Mouse (Mus musculus): ENCODE results near the gene Ankrd23.
A peak's percentile ranks its signal among the peaks of the same experiment; 100 is the strongest.
"Not testable (repeated sequence)": the region's sequence is repeated elsewhere in the genome, so short reads cannot be mapped to it uniquely, and the experiment has no call there.

Gene Ankrd23

GRCm38 (mm10) chr1:36536783-36537182 is at the start of gene Ankrd23:
Gene Ankrd23 (minus strand): TSS chr1:36536883.
- not testable (repeated sequence) for DNase-seq (ENCODE audit: low spot score in 2 of 2)

DNA sequence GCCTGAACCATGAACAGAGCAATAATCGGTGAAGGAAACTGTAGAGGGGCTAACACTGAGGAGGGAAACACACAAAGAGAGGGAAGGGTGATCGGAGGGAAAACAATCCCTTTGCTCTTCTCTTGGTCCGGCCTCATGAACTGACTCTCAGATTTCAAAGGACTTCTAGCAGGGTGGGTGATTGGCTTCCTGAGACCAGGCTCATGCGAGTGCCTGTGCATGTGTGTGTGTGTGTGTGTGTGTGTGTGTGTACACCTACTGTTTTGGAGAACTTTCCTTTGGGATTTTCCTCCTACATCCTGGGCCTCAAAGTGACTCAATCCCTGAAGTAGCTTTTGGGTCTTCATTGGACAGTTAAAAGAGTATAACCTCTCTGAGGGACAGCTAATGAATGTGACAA is 49.6 kb upstream of the Ankrd23 start:
- DNase-seq (ENCODE audit: low spot score in 2 of 2), result no peak

GRCm38 (mm10) chr1:36583408-36584116 is 46.9 kb upstream of the Ankrd23 start:
- no peak for DNase-seq (ENCODE audit: low spot score in 2 of 2)

GRCm38 (mm10) chr1:36582211-36582610 is 45.5 kb upstream of the Ankrd23 start:
- DNase-seq (ENCODE audit: low spot score in 2 of 2), result no peak

DNA sequence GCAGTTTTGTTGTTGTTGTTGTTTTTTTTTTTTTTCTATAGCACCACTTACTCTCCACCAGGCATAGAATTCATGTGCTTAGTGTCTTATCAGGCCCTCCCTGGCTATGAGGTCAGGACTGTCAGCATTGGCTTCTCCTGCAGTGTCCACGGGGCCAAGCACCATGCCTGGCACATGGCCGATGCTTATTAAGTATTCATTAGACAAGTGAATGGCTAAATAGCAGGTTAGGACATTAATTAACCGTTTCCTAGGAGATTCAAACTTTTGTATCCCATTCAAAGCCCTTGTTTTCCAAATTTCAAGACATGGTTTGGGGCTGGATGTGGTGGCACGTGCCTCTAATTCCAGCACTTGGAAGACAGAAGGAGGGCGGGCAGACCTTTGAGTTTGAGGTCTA is 44.6 kb upstream of the Ankrd23 start:
- no peak for DNase-seq (ENCODE audit: low spot score in 2 of 2)

DNA sequence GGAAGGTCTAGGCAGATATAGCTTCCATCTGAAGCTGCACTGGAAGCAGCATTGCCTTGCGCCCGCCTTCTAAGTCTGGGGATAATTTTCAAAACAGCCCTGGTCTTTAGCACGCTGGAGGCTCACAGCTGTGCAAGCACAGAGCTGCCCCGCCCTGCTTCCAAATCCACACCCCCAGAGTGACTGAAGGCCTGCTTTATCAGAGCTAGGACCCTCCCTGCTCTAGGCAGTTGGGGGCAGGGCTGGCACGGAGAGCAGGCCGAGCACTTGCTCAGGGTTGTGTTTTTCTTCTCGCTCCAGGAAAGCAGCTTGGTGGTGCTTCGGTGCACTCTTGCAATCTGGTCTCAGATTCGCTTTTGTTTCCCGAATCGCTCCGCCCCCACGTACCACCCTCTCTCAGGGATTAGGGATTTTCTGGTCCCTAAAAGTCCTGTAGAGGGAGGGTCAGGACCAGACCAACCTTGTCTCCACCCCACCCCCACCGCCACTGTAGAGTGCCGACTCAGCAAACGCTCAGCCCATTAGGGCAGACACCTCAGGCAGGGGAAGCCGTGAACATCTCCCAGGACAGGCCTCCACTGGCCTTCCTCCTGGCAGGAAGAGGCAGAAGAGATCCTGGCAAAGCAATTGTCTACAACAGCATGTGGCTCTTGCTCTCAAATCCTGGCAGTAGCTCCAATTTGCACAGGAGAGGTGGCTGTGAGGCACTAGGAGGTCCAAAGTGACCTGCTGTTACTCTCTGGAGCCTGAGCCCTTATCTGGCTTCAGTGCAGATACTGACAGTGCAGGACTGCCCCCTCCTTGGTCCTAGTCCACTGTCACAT is 43.9 kb upstream of the Ankrd23 start:
- DNase-seq (ENCODE audit: low spot score in 2 of 2), result no peak

DNA sequence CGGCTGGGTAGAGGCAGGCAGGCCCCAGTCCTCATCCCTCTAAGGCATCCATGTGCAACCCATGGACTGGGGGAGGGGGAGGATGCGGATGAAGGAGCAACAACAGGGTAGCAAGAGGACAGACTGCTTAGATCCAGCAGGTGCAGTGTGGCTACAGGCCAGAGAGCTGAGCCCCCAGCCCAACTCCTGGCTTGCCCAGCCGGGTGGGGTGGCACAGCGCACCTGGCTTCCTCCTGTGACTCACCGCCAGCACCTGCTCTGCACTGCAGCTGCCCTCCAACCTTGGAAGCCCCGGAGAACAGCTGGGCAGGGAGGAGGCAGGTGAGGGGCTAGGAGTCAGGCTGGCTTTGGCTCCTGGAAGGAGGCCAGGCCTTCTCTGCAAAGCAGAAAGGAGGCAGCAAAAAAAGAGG is 43.3 kb upstream of the Ankrd23 start:
- no peak for DNase-seq (ENCODE audit: low spot score in 2 of 2)

DNA sequence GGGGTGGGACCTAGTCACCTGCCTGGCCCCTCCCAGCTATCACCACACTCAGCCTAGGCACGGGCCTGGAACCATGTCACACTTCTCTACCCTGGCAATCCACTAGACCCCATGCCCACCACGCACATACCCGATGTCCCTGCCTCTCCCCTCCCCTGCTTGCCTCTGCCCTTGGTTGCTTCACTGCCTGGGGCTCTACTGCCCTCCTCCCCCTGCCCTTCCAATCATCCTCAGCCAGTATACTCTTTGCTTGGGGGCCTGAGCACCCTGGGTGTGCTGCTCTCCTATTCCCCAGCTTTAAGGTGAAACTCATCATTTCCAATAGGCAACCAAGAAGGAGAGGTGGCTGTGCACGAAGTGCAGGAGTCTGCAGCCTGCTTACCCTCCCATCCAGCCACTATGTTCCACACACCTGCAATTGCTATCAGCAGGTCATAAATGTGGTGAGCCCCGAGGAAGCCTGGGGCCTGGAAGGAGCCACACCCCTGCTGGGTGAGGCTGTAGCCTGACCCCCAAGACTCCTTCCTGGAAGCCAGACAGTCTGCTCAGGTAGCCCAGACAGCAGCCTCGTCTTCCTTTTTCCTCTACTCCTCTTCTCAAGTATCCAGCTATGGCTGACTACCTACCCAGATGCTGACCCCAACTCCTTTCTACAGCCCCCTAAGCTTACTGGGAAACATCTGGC is 40.5 kb upstream of the Ankrd23 start:
- no peak for DNase-seq (ENCODE audit: low spot score in 2 of 2)

- no peak for DNase-seq (ENCODE audit: low spot score in 2 of 2)
Observed at GRCm38 (mm10) chr1:36575347-36575746, 38.7 kb upstream of the Ankrd23 start.

- DNase-seq (ENCODE audit: low spot score in 2 of 2), result no peak
Observed at GRCm38 (mm10) chr1:36574196-36574955, 37.7 kb upstream of the Ankrd23 start.

DNA sequence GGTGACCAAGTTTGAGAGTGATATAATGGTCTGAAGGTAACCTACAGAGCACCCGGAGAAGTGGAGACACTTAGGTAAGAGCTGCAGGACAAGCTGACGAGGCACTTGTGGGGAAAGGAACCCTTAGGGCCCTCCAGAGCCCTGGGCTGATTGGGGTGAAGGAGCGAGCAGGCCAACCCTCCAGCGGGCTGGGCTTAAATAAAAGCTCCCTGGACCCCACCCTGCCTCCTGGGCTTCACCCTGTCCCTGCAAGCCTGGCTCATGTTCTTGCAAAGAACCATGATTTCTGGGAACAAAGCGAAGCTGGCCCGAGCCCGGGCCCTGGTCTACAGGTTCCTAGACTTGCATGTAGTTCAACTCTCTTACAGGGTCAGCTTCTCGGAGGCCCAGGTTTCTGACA is 36.8 kb upstream of the Ankrd23 start:
- DNase-seq (ENCODE audit: low spot score in 2 of 2), result no peak

GRCm38 (mm10) chr1:36572709-36573108 is 36.0 kb upstream of the Ankrd23 start:
- DNase-seq (ENCODE audit: low spot score in 2 of 2), result no peak

DNA sequence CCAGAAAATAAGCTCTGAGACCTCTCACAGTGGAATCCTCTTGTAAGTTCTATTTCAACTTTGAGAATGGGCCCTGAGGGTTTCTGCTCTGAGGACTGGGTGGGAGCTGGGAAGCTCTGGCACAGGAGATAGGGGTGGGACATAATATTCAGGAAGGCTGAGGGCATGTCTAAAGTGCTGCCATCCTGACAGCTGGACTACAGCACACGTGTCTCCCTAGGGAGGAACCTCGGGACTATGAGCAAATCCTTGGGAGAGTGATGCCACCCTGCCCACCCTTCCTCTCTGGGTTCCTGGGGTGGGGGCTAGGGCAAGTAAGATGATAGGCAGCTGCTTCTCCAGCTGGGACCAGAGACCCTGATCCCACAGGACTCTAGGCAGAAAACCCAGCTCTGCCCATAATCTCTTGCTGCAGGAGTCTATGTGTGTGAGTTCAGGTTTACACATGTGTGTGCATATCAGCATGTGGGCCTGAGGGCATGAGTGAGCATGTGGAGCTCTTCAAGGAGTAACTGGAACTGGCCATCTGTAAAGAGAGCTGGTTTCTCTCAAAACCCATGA is 35.5 kb upstream of the Ankrd23 start:
- no peak for DNase-seq (ENCODE audit: low spot score in 2 of 2)

DNA sequence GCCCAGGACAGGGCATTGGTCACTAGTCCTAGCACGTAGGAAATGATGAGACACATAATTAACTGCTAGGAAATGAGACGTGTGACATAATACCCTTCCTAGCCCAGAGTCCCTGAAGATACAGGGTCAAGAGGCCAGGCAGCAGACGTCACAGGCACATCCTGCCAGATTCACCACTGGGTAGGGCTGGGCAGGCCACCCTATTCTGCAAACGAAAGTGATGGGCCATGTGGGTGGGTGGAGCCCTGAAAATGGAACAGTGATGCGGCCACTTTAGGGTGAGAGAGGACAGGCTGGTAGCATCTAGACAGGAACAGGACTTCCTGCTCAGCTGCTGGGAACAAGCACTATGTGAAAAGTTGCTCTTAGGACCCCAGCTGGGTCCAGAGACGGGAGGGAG is 34.9 kb upstream of the Ankrd23 start:
- peak; percentile 36 to 41 for DNase-seq (ENCODE audit: low spot score in 2 of 2)

DNA sequence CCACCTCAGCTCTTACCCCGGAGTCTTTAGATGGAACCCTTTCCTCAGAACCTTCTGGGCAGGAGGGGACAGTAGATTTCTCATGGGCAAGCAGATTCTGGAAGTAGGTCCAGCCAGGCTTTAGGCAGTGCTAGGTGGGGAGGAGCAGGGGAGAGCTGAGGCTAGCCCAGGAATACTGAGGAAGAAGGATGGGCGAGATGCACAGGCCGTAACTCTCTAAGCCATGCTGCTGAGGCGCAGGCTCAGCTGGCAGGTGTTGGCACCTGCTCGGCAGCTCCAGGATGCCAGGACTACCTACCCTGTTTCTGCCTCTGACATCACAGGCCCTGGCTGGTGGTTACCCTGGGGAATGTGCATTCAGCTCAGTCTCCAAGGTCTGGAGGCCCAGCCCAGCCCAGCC is 33.6 kb upstream of the Ankrd23 start:
- DNase-seq (ENCODE audit: low spot score in 2 of 2), result no peak

DNA sequence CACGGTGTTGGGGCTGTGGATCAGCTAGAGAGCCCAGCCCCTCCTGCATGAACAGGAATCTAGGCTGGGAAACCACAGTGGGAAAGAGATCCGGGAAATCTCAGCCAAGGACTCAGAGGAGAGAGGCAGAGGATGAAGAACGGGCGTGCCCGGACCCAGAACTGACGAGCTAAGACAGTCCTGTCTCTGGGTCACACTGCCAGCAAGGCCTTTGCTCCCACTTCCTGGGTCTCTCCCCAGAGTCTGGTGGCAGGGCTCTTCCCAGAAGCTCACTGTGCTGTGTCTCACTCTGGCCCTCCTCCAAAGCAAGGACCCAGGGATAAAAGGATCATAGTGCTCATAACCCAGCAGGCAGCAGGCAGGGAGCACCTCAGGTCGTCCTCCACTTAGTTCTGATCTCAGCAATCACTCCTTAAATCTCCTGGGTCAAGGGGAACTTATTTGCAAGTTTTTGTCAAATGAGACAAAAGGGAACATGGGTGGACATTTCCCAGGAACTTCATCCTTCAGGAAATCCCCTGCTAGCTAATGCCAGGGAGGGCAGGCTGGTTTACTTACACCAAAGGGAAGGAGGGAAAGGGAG is 33.1 kb upstream of the Ankrd23 start:
- no peak for DNase-seq (ENCODE audit: low spot score in 2 of 2)

GRCm38 (mm10) chr1:36568776-36569175 is 32.1 kb upstream of the Ankrd23 start:
- no peak for DNase-seq (ENCODE audit: low spot score in 2 of 2)

DNA sequence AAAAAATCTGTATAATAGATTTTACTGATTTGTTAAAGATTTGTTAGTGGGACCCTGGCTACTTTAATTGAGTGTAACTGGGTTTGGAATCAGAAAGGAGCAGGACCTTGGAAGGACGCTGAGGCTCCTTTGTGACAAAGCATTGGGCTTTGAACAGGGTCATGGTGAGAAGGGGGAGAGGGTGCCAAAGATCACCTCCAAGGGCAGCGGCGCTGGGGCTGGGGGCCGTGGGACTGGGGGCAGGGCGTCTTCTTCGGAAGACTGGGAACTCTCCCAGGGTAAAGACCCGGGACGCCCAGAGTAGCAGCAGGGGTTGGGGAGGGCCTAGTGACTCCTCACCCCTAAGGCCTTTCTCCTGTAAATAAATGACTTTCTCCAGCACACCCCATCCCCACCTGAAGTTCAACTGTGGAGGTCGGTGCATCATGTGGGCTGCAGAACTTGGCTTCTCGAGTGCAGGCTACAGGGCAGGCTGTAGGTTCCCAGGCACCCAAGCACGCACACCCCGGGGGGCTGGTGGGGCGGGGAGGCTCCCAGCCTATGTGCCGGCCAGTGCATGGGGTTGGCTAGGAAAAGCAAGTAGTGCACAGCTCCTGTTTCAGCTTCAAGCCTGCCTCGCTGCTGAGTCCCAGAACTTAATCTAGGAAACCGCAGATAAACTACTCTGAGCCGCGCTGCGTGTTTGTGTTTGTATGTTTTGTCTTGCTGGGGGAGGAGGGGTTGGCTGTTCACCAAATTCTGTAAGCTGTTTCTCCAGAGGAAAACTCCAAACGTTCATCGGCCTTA is 31.3 kb upstream of the Ankrd23 start:
- DNase-seq (ENCODE audit: low spot score in 2 of 2), result no peak

DNA sequence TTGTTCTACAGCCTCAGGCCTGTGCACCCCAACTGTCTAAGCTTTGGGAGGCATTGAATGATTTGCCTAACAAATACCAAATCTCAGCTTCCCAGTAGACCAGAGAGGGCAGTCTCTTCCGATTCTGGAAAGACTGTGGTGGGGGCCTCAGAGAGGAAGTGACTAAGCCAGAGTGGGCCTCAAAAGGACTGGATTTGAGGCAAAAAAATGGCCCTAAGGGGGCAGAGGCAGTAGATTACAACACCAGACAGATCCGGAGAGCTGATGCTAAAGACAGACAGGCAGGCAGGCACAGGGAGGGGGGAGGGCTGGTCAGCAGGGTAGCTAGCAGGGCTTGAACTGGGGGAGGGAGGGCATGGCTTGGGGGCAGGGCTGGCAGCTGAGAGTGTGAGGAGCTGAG is 29.7 kb upstream of the Ankrd23 start:
- no peak for DNase-seq (ENCODE audit: low spot score in 2 of 2)

DNA sequence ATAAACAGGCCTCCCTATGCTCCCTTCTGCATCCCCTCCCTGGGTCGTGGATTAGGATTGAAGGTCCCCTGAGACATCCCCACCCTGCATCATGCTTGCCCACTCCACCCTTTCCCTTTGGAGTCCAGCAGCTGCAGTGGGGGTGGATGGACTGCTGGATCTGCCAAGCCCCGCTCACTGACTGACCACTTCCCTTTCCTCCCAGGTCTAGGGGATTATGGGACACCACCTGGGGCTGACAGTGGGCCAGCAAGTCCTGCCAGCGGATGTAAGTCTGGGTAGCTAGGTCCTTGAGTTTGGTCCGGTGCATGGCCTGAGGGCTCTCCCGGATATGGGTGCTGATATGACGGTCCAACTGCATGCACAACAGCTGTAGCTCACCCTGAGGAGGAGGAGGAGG is 27.4 kb upstream of the Ankrd23 start:
- no peak for DNase-seq (ENCODE audit: low spot score in 2 of 2)

Measured in spleen, postnatal 36 days (tissue).